Mouse (Mus musculus) lung, postnatal 4 days (tissue): ENCODE measurements around the gene Acot5.
"Not testable (repeated sequence)": the region's sequence is repeated elsewhere in the genome, so short reads cannot be mapped to it uniquely, and the experiment has no call there.

Experiments used
- DNase-seq, 2 experiments: peaks; one replicate each; pipeline ENCODE4 v3.0.0; 2021

Gene Acot5

GRCm38 (mm10) chr12:84063228-84063627 lies 5.9 kb upstream of the Acot5 start:
- DNase-seq: peak in 1 of 2 experiments; percentile 16

- no peak for DNase-seq
Measured at GRCm38 (mm10) chr12:84063833-84064232, 5.3 kb upstream of the Acot5 start.

- DNase-seq: no peak
Measured at GRCm38 (mm10) chr12:84064621-84065020, 4.5 kb upstream of the Acot5 start.

- DNase-seq: no peak
Measured at GRCm38 (mm10) chr12:84067752-84068151, 1.4 kb upstream of the Acot5 start.

GRCm38 (mm10) chr12:84068296-84068695 lies 829 bp upstream of the Acot5 start:
- no peak for DNase-seq

- DNase-seq: peak; percentile 31 to 69
Measured at GRCm38 (mm10) chr12:84069582-84069981, 457 bp downstream of the Acot5 start.

- DNase-seq: no peak
Measured at GRCm38 (mm10) chr12:84071696-84072095, 2.6 kb downstream of the Acot5 start.

- DNase-seq: no peak
Measured at GRCm38 (mm10) chr12:84077371-84077990, 8.4 kb downstream of the Acot5 start.

- DNase-seq: no peak
Measured at GRCm38 (mm10) chr12:84083842-84084241, 14.7 kb downstream of the Acot5 start.

- DNase-seq: no peak
Measured at GRCm38 (mm10) chr12:84084581-84084980, 15.5 kb downstream of the Acot5 start.

- not testable (repeated sequence) for DNase-seq
Measured at GRCm38 (mm10) chr12:84094666-84095065, 25.5 kb downstream of the Acot5 start.

- DNase-seq: no peak
Measured at GRCm38 (mm10) chr12:84099605-84100004, 30.5 kb downstream of the Acot5 start.

- no peak for DNase-seq
Measured at GRCm38 (mm10) chr12:84100071-84100470, 30.9 kb downstream of the Acot5 start.

- peak; percentile 52 to 69 for DNase-seq
Measured at GRCm38 (mm10) chr12:84100604-84101492, 31.7 kb downstream of the Acot5 start, which contains the start of gene Acot6. Acot6 (plus strand) TSS chr12:84100654.

- no peak for DNase-seq
Measured at GRCm38 (mm10) chr12:84101493-84101845, 32.3 kb downstream of the Acot5 start.

GRCm38 (mm10) chr12:84107012-84107411 lies 37.9 kb downstream of the Acot5 start:
- DNase-seq: no peak

GRCm38 (mm10) chr12:84107692-84108091 lies 38.6 kb downstream of the Acot5 start:
- no peak for DNase-seq

GRCm38 (mm10) chr12:84109924-84110323 lies 40.8 kb downstream of the Acot5 start:
- no peak for DNase-seq

GRCm38 (mm10) chr12:84110814-84111213 lies 41.7 kb downstream of the Acot5 start:
- DNase-seq: no peak

- DNase-seq: no peak
Measured at GRCm38 (mm10) chr12:84113676-84114075, 44.6 kb downstream of the Acot5 start.

- peak; percentile 90 to 94 for DNase-seq
Measured at GRCm38 (mm10) chr12:84114153-84114994, 45.2 kb downstream of the Acot5 start, which contains the start of gene Dnal1. Dnal1 (plus strand) TSS chr12:84114366.

GRCm38 (mm10) chr12:84119584-84119983 lies 50.5 kb downstream of the Acot5 start:
- DNase-seq: no peak
